Mouse (Mus musculus) embryonic facial prominence, embryonic 15.5 days (tissue): Measurements from ENCODE around the gene Copz1. TPM values are rescaled to one million over a fixed set of nuclear protein-coding genes. Genes with fewer than 3 reads are reported as not detected.
"Not testable (repeated sequence)": the region's sequence is repeated elsewhere in the genome, so short reads cannot be mapped to it uniquely, and the experiment has no call there.

Experiments used
- ATAC-seq: fragments of 200-750 bp; cut with Nextera tagmentation; 2 replicates; pipeline ENCODE4 v1.8.0; 2017; ENCODE audit warnings: low read depth, moderate TSS enrichment; ENCODE audit not compliant: insufficient number of reproducible peaks, low FRiP score, low TSS enrichment
- H3K27ac ChIP-seq: fragments of 300-500 bp; sonication (generic); replicated peaks from 2 replicates; pipeline ENCODE4 v1.5.1; 2015; ENCODE audit warnings: mild to moderate bottlenecking, inconsistent platforms
- H3K27me3 ChIP-seq: fragments of 300-500 bp; sonication (generic); 2 replicates; pipeline ENCODE4 v1.6.1; 2015; ENCODE audit warnings: inconsistent platforms
- H3K36me3 ChIP-seq: fragments of 300-500 bp; sonication (generic); 2 replicates; pipeline ENCODE4 v1.6.1; 2015; ENCODE audit warnings: mild to moderate bottlenecking, inconsistent platforms
- H3K4me1 ChIP-seq: fragments of 300-500 bp; sonication (generic); 2 replicates; pipeline ENCODE4 v1.6.1; 2015; ENCODE audit warnings: inconsistent platforms
- H3K4me2 ChIP-seq: fragments of 300-500 bp; sonication (generic); replicated peaks from 2 replicates; pipeline ENCODE4 v1.6.1; 2015; ENCODE audit warnings: mild to moderate bottlenecking, inconsistent platforms
- H3K4me3 ChIP-seq: fragments of 300-500 bp; sonication (generic); replicated peaks from 2 replicates; pipeline ENCODE4 v1.5.1; 2015; ENCODE audit warnings: mild to moderate bottlenecking, inconsistent platforms
- H3K9ac ChIP-seq: fragments of 300-500 bp; sonication (generic); 2 replicates; pipeline ENCODE4 v1.6.1; 2015; ENCODE audit warnings: inconsistent platforms
- H3K9me3 ChIP-seq: fragments of 300-500 bp; sonication (generic); replicated peaks from 2 replicates; pipeline ENCODE4 v1.6.1; 2016; ENCODE audit warnings: inconsistent platforms
- WGBS: fragments of 180-500 bp; shearing (Covaris S2); methylation state at CpG from one replicate; pipeline ENCODE4 v1.1.7; 2015; 5-methylcytosine and 5-hydroxymethylcytosine counted together
- polyA plus RNA-seq: library from polyadenylated mRNA; unstranded; fragments of >200 nt; fragmentation: Nextera tagmentation; extraction: Ambion mirVana; gene quantifications from 2 replicates; pipeline ENCODE4 v1.2.1, GENCODE M21; 2015

Gene Copz1
- polyA plus RNA-seq, 1 experiment from 2014 or later, result 279 TPM

DNA sequence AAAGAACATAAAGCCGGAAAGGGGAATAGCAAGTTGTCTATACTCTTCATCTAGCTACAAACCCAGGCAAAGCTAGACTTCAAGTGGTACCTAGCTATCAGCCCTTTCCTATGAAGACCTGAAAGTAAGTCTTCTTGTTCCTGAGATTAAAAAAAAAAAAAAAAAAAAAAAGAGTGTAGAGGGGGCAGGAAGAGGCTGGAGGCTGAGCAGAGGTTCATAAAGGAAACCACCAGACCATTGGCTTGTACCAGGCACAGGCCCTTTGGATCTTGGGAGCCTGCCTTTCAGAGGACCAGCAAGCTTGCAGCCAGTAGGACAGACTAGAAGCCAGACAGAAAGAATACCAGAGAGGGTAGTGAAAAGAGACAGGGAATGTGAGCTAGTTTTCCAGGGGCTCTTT is 19.2 kb upstream of the Copz1 start:
- ATAC-seq, result no peak
- H3K36me3 ChIP-seq, result peaks cover 7% of the 10 kb centered on the region
- H3K4me1 ChIP-seq, result peaks cover 15% of the 10 kb centered on the region
- H3K27me3 ChIP-seq, result peaks cover 2% of the 10 kb centered on the region; the same call in 1 of the 2 replicates
- H3K4me3 ChIP-seq, result no peak overlapping the region
- H3K9me3 ChIP-seq, result no peaks in the 10 kb centered on the region
- H3K4me2 ChIP-seq, result no peak overlapping the region
- H3K9ac ChIP-seq, result no peak overlapping the region
- no peak overlapping the region for H3K27ac ChIP-seq
- 100% methylated on average over 1 of the region's 1 CpGs for whole genome bisulfite sequencing

GRCm38 (mm10) chr15:103255169-103255568 is 17.3 kb upstream of the Copz1 start:
- WGBS, result under 1% methylated on average over 25 of the region's 25 CpGs
- H3K4me1 ChIP-seq, result peaks cover 23% of the 10 kb centered on the region
- peak overlapping the region; percentile 45 for H3K4me3 ChIP-seq
- H3K36me3 ChIP-seq, result no peaks in the 10 kb centered on the region
- peak overlapping the region; percentile 37 for H3K9ac ChIP-seq
- H3K27ac ChIP-seq, result no peak overlapping the region
- no peaks in the 10 kb centered on the region for H3K9me3 ChIP-seq
- peaks cover 2% of the 10 kb centered on the region; the same call in 1 of the 2 replicates for H3K27me3 ChIP-seq
- peak; percentile 55 for ATAC-seq
- H3K4me2 ChIP-seq, result peak overlapping the region; percentile 90

GRCm38 (mm10) chr15:103256210-103256986 is 16.1 kb upstream of the Copz1 start:
- H3K27me3 ChIP-seq, result peaks cover 2% of the 10 kb centered on the region; the same call in 1 of the 2 replicates
- H3K4me1 ChIP-seq, result peaks cover 23% of the 10 kb centered on the region
- H3K36me3 ChIP-seq, result no peaks in the 10 kb centered on the region
- H3K9ac ChIP-seq, result no peak overlapping the region
- H3K4me2 ChIP-seq, result no peak overlapping the region
- H3K27ac ChIP-seq, result no peak overlapping the region
- H3K9me3 ChIP-seq, result no peaks in the 10 kb centered on the region
- H3K4me3 ChIP-seq, result no peak overlapping the region
- no peak for ATAC-seq
- whole genome bisulfite sequencing, result 92% methylated on average over 6 of the region's 6 CpGs

DNA sequence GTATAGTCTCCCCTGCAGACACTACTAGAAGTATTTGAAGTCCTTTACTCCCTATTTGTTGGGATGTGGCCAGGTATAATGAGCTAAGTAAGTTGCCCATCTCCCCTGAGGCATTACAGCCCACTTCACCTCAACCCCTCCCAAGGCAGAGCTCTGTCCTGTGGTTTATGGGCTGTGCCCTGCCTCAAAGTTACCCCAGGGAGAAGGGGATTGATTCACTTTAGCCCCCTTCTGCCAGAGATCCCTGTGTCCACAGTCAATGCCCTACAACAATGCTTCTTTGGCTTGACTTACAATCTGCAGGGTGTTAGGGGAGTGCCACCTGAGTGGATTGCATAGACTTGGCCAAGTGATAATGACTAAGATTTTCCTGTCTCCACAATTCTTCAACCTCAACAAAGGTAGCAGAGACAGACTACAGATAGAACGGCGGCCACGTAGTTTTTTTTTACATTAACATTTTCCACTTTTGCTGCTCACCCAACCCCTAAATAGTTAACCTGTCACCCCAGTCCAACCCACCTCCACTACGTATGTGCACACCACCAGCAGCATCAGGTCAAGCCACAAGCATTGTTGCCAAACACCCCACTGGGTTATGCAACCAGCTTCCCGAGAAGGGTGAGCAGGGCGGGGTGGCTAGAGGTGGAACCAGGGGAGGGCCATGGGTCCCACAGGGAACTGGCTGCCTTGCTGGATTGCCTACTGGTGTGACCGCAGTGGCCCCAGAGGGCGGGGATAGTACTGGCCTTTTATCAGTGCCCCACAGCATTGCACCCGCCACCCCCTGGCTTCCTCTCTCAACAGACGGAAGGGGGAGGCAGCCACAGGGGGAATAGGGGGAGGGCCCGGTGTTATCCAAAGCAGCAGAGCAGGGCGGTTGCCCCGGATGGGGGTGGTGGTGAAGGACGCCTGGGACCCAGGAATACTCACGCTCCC is 14.5 kb upstream of the Copz1 start, which contains the start of gene Nfe2:
Gene Nfe2 (minus strand): TSS at position 614 of the 939 bp plus-strand sequence.
- ATAC-seq, result peak; percentile 73
- H3K36me3 ChIP-seq, result no peaks in the 10 kb centered on the region
- peaks cover 23% of the 10 kb centered on the region for H3K4me1 ChIP-seq
- H3K27me3 ChIP-seq, result peaks cover 2% of the 10 kb centered on the region; the same call in 1 of the 2 replicates
- no peak within 1 kb of the TSS for H3K27ac ChIP-seq
- H3K4me2 ChIP-seq, result peak within 1 kb of the TSS; percentile 39
- H3K9me3 ChIP-seq, result no peaks in the 10 kb centered on the region
- H3K4me3 ChIP-seq, result no peak within 1 kb of the TSS
- 15% methylated on average over 15 of the region's 15 CpGs for WGBS
- no peak within 1 kb of the TSS for H3K9ac ChIP-seq

- Histone ChIP-seq H3K4me2 (no peak overlapping the region), H3K27me3 (peaks cover 2% of the 10 kb centered on the region; the same call in 1 of the 2 replicates), H3K27ac (no peak overlapping the region), H3K4me1 (peaks cover 23% of the 10 kb centered on the region), H3K9ac (no peak overlapping the region), H3K36me3 (no peaks in the 10 kb centered on the region), H3K9me3 (no peaks in the 10 kb centered on the region), H3K4me3 (no peak overlapping the region)
- ATAC-seq, result no peak
- 78% methylated on average over 5 of the region's 5 CpGs for WGBS
Observed at GRCm38 (mm10) chr15:103259162-103259561, 13.4 kb upstream of the Copz1 start.

DNA sequence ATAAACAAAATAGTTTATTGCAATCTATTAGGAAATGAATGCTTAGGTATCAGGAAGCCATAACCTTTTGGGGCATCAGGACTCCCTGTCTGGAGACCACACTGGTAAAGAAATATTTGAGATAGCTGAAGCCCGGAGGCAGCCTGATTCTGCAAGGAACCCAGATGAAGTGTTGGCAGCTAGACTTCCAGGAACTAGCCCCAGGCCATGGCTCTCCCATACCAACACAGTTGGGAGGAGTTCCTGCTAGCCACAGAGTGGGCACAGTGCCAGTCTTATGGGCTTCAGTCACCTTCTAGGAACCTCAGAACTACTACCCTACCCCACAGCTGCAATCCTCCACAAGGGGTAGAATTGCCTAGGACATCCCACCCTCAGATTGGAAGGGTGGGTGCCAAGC is 12.5 kb upstream of the Copz1 start:
- Histone ChIP-seq H3K27me3 (peaks cover 2% of the 10 kb centered on the region; the same call in 1 of the 2 replicates), H3K36me3 (no peaks in the 10 kb centered on the region), H3K27ac (no peak overlapping the region), H3K4me1 (peaks cover 17% of the 10 kb centered on the region), H3K9me3 (no peaks in the 10 kb centered on the region), H3K4me3 (no peak overlapping the region), H3K4me2 (no peak overlapping the region), H3K9ac (no peak overlapping the region)
- ATAC-seq, result no peak
- WGBS, result 40% methylated on average over 1 of the region's 1 CpGs

- no peaks in the 10 kb centered on the region for H3K27me3 ChIP-seq
- H3K4me1 ChIP-seq, result 0 out of 2 replicates have a peak, but pooled peaks cover 3% of the 10 kb centered on the region
- no peak for ATAC-seq
- H3K9ac ChIP-seq, result no peak overlapping the region
- no peaks in the 10 kb centered on the region for H3K9me3 ChIP-seq
- H3K4me2 ChIP-seq, result no peak overlapping the region
- no peaks in the 10 kb centered on the region for H3K36me3 ChIP-seq
- H3K4me3 ChIP-seq, result no peak overlapping the region
- 81% methylated on average over 2 of the region's 2 CpGs for WGBS
- H3K27ac ChIP-seq, result no peak overlapping the region
Observed at GRCm38 (mm10) chr15:103264794-103265193, 7.7 kb upstream of the Copz1 start.

DNA sequence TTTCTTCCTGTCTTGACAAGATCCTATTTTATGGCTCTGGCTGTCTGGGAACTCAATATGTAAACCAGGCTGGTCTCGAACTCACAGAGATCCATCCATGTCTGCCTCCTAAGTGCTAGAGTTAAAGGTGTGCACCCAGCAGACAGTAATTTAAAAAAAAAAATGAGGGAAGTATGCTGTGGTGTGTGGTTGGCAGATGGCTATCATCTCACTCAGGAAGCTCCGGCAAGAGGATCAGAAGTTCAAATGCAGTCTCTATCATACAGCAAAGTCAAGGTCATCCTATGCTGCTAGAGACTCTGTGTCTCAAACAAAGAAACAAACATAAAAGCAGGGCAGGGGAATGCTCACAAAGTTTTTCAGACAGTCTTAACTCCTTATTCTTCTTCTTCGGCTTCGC is 3.6 kb upstream of the Copz1 start:
- Histone ChIP-seq H3K4me1 (peaks cover 6% of the 10 kb centered on the region), H3K4me2 (no peak overlapping the region), H3K27me3 (no peaks in the 10 kb centered on the region), H3K36me3 (no peaks in the 10 kb centered on the region), H3K27ac (no peak overlapping the region), H3K9ac (no peak overlapping the region), H3K9me3 (no peaks in the 10 kb centered on the region), H3K4me3 (no peak overlapping the region)
- 84% methylated on average over 4 of the region's 4 CpGs for WGBS
- ATAC-seq, result no peak

DNA sequence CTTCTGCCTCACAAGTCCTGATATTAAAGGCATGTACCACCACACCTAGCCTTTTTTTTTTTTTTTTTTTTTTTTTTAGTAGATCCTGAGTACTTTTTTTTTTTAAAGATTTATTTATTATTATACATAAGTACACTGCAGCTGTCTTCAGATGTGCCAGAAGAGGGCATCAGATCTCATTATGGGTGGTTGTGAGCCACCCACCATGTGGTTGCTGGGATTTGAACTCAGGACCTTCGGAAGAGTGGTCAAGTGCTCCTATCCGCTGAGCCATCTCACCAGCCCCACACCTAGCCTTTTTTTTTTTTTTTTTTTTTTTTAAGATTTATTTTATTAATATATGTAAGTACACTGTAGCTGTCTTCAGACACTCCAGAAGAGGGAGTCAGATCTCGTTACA is 3.4 kb downstream of the Copz1 start:
- not testable (repeated sequence) for H3K4me2 ChIP-seq, ATAC-seq, H3K27ac ChIP-seq, H3K9me3 ChIP-seq, H3K4me3 ChIP-seq, H3K9ac ChIP-seq, H3K36me3 ChIP-seq, H3K27me3 ChIP-seq
- WGBS, result 91% methylated on average over 3 of the region's 3 CpGs
- H3K4me1 ChIP-seq, result peaks cover 15% of the 10 kb centered on the region

- Histone ChIP-seq H3K36me3 (no peaks in the 10 kb centered on the region), H3K27me3 (no peaks in the 10 kb centered on the region), H3K4me3 (no peak overlapping the region), H3K27ac (no peak overlapping the region), H3K4me1 (peaks cover 15% of the 10 kb centered on the region), H3K9ac (no peak overlapping the region), H3K4me2 (no peak overlapping the region), H3K9me3 (no peaks in the 10 kb centered on the region)
- no peak for ATAC-seq
- WGBS, result 47% methylated on average over 7 of the region's 7 CpGs
Observed at GRCm38 (mm10) chr15:103277949-103278348, 5.4 kb downstream of the Copz1 start.

- Histone ChIP-seq H3K4me2 (no peak overlapping the region), H3K9me3 (no peaks in the 10 kb centered on the region), H3K27me3 (no peaks in the 10 kb centered on the region), H3K4me1 (peaks cover 3% of the 10 kb centered on the region), H3K36me3 (no peaks in the 10 kb centered on the region), H3K9ac (no peak overlapping the region), H3K27ac (no peak overlapping the region), H3K4me3 (no peak overlapping the region)
- 52% methylated on average over 3 of the region's 3 CpGs for WGBS
- ATAC-seq, result no peak
Observed at GRCm38 (mm10) chr15:103279750-103280149, 7.2 kb downstream of the Copz1 start.
